ENCODE assay signal across 24 mouse cellular contexts in genomic region chr15:78493401-78494010, GRCm38 (mm10). TPM values are rescaled to one million over a fixed set of nuclear protein-coding genes. Genes with fewer than 3 reads are reported as not detected.
DNase-seq lines count a peak whose midpoint lies in the region; ATAC-seq and TF ChIP-seq lines count a peak whose summit lies in the region.
"Had no signal": no experiment of that assay in that cellular context is flagged by ENCODE, and none has a peak within 500 bp of the region (broad histone marks: within the 10 kb centered on the region; RNA-seq: fewer than 3 reads in every experiment).

No protein-coding gene starts in this region.

- WGBS in thymus, adult 2 months = 64% methylated on average over 10 of the region's 10 CpGs

- peaks cover 24% of the 10 kb centered on the region for H3K4me1 ChIP-seq in thymus, adult 2 months (replicated peaks; ENCODE audit: control insufficient read depth, insufficient read depth, low read length)
- H3K4me1 ChIP-seq: neural tube, embryonic 15.5 days had no signal

- peak; percentile 32 for ATAC-seq in megakaryocyte, adult 5-6 weeks (ENCODE audit: poor library complexity, severe bottlenecking)

- peak; percentile 46 for DNase-seq in adrenal gland, postnatal 14 days
- no peak for DNase-seq in adrenal gland, adult (ENCODE audit: inconsistent age in 2 of 2, low spot score in 1 of 2)
- DNase-seq in thymus, adult 2 months = no peak
- no peak for DNase-seq in thymus, postnatal 10 days (ENCODE audit: low spot score in 2 of 2)
- DNase-seq in embryo, embryonic 11 days = no peak
- no peak for DNase-seq in heart, postnatal 4 days
- DNase-seq in right cerebral cortex, postnatal 14 days = no peak
- DNase-seq: adrenal gland, adult 8-10 months; cerebellum, adult 2 months; heart, adult 11 months; kidney, adult 18-20 months; kidney, postnatal 36 days; lung, postnatal 10 days; spleen, adult 18-20 months; thymus, postnatal 25 days had no signal

- H3K27ac ChIP-seq in thymus, adult 2 months (ENCODE audit: control insufficient read depth, insufficient read depth, low read length) = no peak overlapping the region
- H3K27ac ChIP-seq: embryonic facial prominence, embryonic 13.5 days; hindbrain, embryonic 14.5 days; limb, embryonic 13.5 days; liver, embryonic 14.5 days; neural tube, embryonic 15.5 days had no signal

- no peaks in the 10 kb centered on the region for H3K36me3 ChIP-seq in thymus, adult 2 months (ENCODE audit: control insufficient read depth, insufficient read depth, low read length)
- H3K36me3 ChIP-seq: embryonic facial prominence, embryonic 13.5 days; limb, embryonic 13.5 days; neural tube, embryonic 15.5 days had no signal

- TF ChIP-seq CTCF in thymus, adult 2 months (IDR thresholded peaks at IDR 0.05; ENCODE audit: borderline replicate concordance, control insufficient read depth, extremely low read depth, insufficient read depth, low read length, poor library complexity) = no peak

- no peaks in the 10 kb centered on the region for H3K27me3 ChIP-seq in thymus, adult 2 months (ENCODE audit: control insufficient read depth, insufficient read depth, low read length)
- H3K27me3 ChIP-seq: embryonic facial prominence, embryonic 13.5 days; limb, embryonic 13.5 days; neural tube, embryonic 15.5 days had no signal

- H3K4me3 ChIP-seq in thymus, adult 2 months (ENCODE audit: control insufficient read depth, insufficient read depth, low read length) = peak overlapping the region; percentile 32
- H3K4me3 ChIP-seq: embryonic facial prominence, embryonic 13.5 days; limb, embryonic 13.5 days; neural tube, embryonic 15.5 days had no signal

- no peak for TF ChIP-seq POLR2A in thymus, adult 2 months (IDR thresholded peaks at IDR 0.05; ENCODE audit: control insufficient read depth, extremely low read depth, insufficient read depth, low read length, poor library complexity)

RNA-seq across cellular contexts. Expression of gene Il2rb, which starts 1.6 kb away (rescaled TPM):
- total RNA-seq in adrenal gland, postnatal 14 days (2021) = 0.41 and 4.2 TPM in 2 replicates
- 49.7 and 53.7 TPM in 2 replicates for polyA plus RNA-seq in thymus, adult 2 months (2012; rRNA removed)
- total RNA-seq in megakaryocyte, adult 5-6 weeks (2015) = 7.0 and 10.5 TPM in 2 replicates
- 5.4 and 9.4 TPM in 2 replicates for total RNA-seq in megakaryocyte, adult 5-6 weeks (2017)
- total RNA-seq in heart, postnatal 4 days (2021) = under 1 TPM; 0.27 to 0.41 TPM
- total RNA-seq: gastrocnemius, adult 8-10 months had no signal

RNA-seq across cellular contexts. Expression of gene Tmprss6, which starts 25.1 kb away (rescaled TPM):
- 2.9 and 37.6 TPM in 2 replicates for total RNA-seq in adrenal gland, postnatal 14 days (2021)
- 0.39 and 1.5 TPM in 2 replicates for polyA plus RNA-seq in thymus, adult 2 months (2012; rRNA removed)
- not detected in 2 replicates for total RNA-seq in megakaryocyte, adult 5-6 weeks (2015)
- total RNA-seq in megakaryocyte, adult 5-6 weeks (2017) = not detected in 2 replicates
- total RNA-seq in heart, postnatal 4 days (2021) = not detected
- total RNA-seq: layer of hippocampus, postnatal 10 days; megakaryocyte-erythroid progenitor cell, adult 5-6 weeks had no signal

RNA-seq across cellular contexts. Expression of gene C1qtnf6, which starts 37.7 kb away (rescaled TPM):
- total RNA-seq in adrenal gland, postnatal 14 days (2021) = 53.4 and 69.2 TPM in 2 replicates
- 12.5 and 13.5 TPM in 2 replicates for polyA plus RNA-seq in thymus, adult 2 months (2012; rRNA removed)
- total RNA-seq in megakaryocyte, adult 5-6 weeks (2015) = 2.4 and 2.7 TPM in 2 replicates
- 0.89 TPM in 1 of 2 replicates, not detected in the other for total RNA-seq in megakaryocyte, adult 5-6 weeks (2017)
- 10 to 100 TPM; 63.6 to 64.5 TPM for total RNA-seq in heart, postnatal 4 days (2021)

RNA-seq across cellular contexts. Expression of gene Sstr3, which starts 51.0 kb away (rescaled TPM):
- 0.56 and 0.98 TPM in 2 replicates for total RNA-seq in adrenal gland, postnatal 14 days (2021)
- 1.6 and 2.2 TPM in 2 replicates for polyA plus RNA-seq in thymus, adult 2 months (2012; rRNA removed)
- 0.02 TPM in 1 of 2 replicates, not detected in the other for total RNA-seq in megakaryocyte, adult 5-6 weeks (2015)
- total RNA-seq in megakaryocyte, adult 5-6 weeks (2017) = not detected in 2 replicates
- total RNA-seq in heart, postnatal 4 days (2021) = under 1 TPM; 0.07 TPM
- total RNA-seq: gastrocnemius, adult 8-10 months; megakaryocyte-erythroid progenitor cell, adult 5-6 weeks had no signal
- polyA plus RNA-seq: embryonic facial prominence, embryonic 13.5 days; limb, embryonic 13.5 days had no signal

Comparison
In these comparisons a context has a peak if more than half of its experiments do, and no peak if none do; other contexts are left out.
1. RNA of gene C1qtnf6, which starts 37.7 kb away (total RNA-seq): 63.6 to 64.5 TPM in heart, postnatal 4 days and 53.4 to 69.2 TPM in adrenal gland, postnatal 14 days; 0.89 to 2.7 TPM in megakaryocyte, adult 5-6 weeks; every median in the first group is over 10 times any median in the second.